Comparison of ENCODE assay signal across 8 mouse cellular contexts in genomic region chr9:70657013-70657967, GRCm38 (mm10). TPM values are rescaled to one million over a fixed set of nuclear protein-coding genes. Genes with fewer than 3 reads are reported as not detected.
DNase-seq lines count a peak whose midpoint lies in the region; ATAC-seq and TF ChIP-seq lines count a peak whose summit lies in the region.

Mindy2 (minus strand) TSS chr9:70657174.

- H3K9ac ChIP-seq in hindbrain, embryonic 14.5 days: peak within 1 kb of the TSS; percentile 97

- peak; percentile 69 for DNase-seq in Patski (ENCODE audit: low read depth, low spot score)
- peak; percentile 99 to 100 for DNase-seq in cerebellum, postnatal 14 days
- DNase-seq in frontal cortex, postnatal 25 days (ENCODE audit: low spot score in 2 of 2): peak; percentile 79 to 92
- peak; percentile 98 for DNase-seq in hindbrain, embryonic 14.5 days (ENCODE audit: low spot score)
- peak; percentile 95 to 96 for DNase-seq in layer of hippocampus, postnatal 36 days
- DNase-seq in lung, postnatal 36 days: peak; percentile 99
- peak; percentile 99 for DNase-seq in retina, postnatal 1 day
- DNase-seq in urinary bladder, adult 18-20 months (ENCODE audit: low spot score in 2 of 2): peak; percentile 92 to 96

- in situ Hi-C loops in Patski (cut with MboI; ENCODE audit: low pct_unique_long_range_greater_than_20kb): no loop called here

- WGBS in hindbrain, embryonic 14.5 days: 2% methylated on average over 65 of the region's 67 CpGs

- no peaks in the 10 kb centered on the region for H3K36me3 ChIP-seq in hindbrain, embryonic 14.5 days (replicated peaks; ENCODE audit: control insufficient read depth, insufficient read depth)

- H3K4me2 ChIP-seq in hindbrain, embryonic 14.5 days (replicated peaks): peak within 1 kb of the TSS; percentile 68

- CTCF ChIA-PET in Patski (lab: Charles Lee): interaction anchor here (0.8 kb wide), 1 partner anchor 27 kb away, joined by 3 read pairs; no protein-coding TSS in a partner anchor

- H3K4me3 ChIP-seq in hindbrain, embryonic 14.5 days (replicated peaks; ENCODE audit: low read length): peak within 1 kb of the TSS; percentile 98

- H3K4me1 ChIP-seq in hindbrain, embryonic 14.5 days (replicated peaks; ENCODE audit: control insufficient read depth, insufficient read depth, low read length): peaks cover 40% of the 10 kb centered on the region

- no peaks in the 10 kb centered on the region for H3K9me3 ChIP-seq in hindbrain, embryonic 14.5 days (ENCODE audit: control insufficient read depth, low read length)

- H3K27me3 ChIP-seq in Patski: no peaks in the 10 kb centered on the region
- no peaks in the 10 kb centered on the region for H3K27me3 ChIP-seq in hindbrain, embryonic 14.5 days (ENCODE audit: control insufficient read depth, insufficient read depth, low read length)

- POLR2A ChIA-PET in Patski (lab: Charles Lee): interaction anchor here (0.6 kb wide), 2 partner anchors 156 to 417 kb away, joined by 3 to 5 read pairs; no protein-coding TSS in a partner anchor

- no peak for TF ChIP-seq CTCF in Patski (IDR thresholded peaks at IDR 0.05)

- ATAC-seq in Patski: peak; percentile 93
- peak; percentile 98 for ATAC-seq in hindbrain, embryonic 14.5 days (ENCODE audit: low FRiP score)

- H3K27ac ChIP-seq in hindbrain, embryonic 14.5 days: peak within 1 kb of the TSS; percentile 98

RNA-seq across cellular contexts. Expression of gene Mindy2, which starts in this region (rescaled TPM):
- polyA plus RNA-seq in Patski (2021): 17.1 TPM
- 25.4 and 27.6 TPM in 2 replicates for polyA plus RNA-seq in hindbrain, embryonic 14.5 days (2014; fragmentation: Nextera tagmentation; extraction: Ambion mirVana)
- 10 to 100 TPM; 33.9 to 35.3 TPM for total RNA-seq in layer of hippocampus, postnatal 36 days (2021)

Comparison
In these comparisons a context has a peak if more than half of its experiments do, and no peak if none do; other contexts are left out.
1. Peak in every context shown above with its lines: DNase-seq, ATAC-seq, H3K4me3 ChIP-seq and H3K27ac ChIP-seq.